ENCODE assay signal across 30 mouse cellular contexts in genomic region chr13:98652194-98652593, GRCm38 (mm10). TPM values are rescaled to one million over a fixed set of nuclear protein-coding genes. Genes with fewer than 3 reads are reported as not detected.
A peak's percentile ranks its signal among the peaks of the same experiment; 100 is the strongest.
DNase-seq lines count a peak whose midpoint lies in the region; ATAC-seq lines count a peak whose summit lies in the region.
"Had no signal": no experiment of that assay in that cellular context is flagged by ENCODE, and none has a peak within 500 bp of the region (broad histone marks: within the 10 kb centered on the region; RNA-seq: fewer than 3 reads in every experiment).

No protein-coding gene starts in this region.

- intact Hi-C loops in gastrocnemius, postnatal 14 days (cut with DNase I; ENCODE audit: low total_unique reads): no loop called here

- H3K27me3 ChIP-seq in kidney, embryonic 16.5 days (ENCODE audit: insufficient read depth, low read length): no peaks in the 10 kb centered on the region
- H3K27me3 ChIP-seq in lung, embryonic 16.5 days (ENCODE audit: control insufficient read depth, insufficient read depth, low read depth, low read length): no peaks in the 10 kb centered on the region
- no peaks in the 10 kb centered on the region for H3K27me3 ChIP-seq in stomach, embryonic 15.5 days (replicated peaks)
- H3K27me3 ChIP-seq: embryonic facial prominence, embryonic 13.5 days; forebrain, embryonic 15.5 days; hindbrain, embryonic 15.5 days; Patski had no signal

- H3K9ac ChIP-seq in kidney, embryonic 16.5 days (replicated peaks; ENCODE audit: low read length): no peak overlapping the region
- H3K9ac ChIP-seq in lung, embryonic 16.5 days (ENCODE audit: low read length): no peak overlapping the region
- no peak overlapping the region for H3K9ac ChIP-seq in stomach, embryonic 15.5 days
- H3K9ac ChIP-seq: embryonic facial prominence, embryonic 13.5 days; forebrain, embryonic 15.5 days; hindbrain, embryonic 15.5 days; liver, embryonic 14.5 days had no signal

- H3K27ac ChIP-seq in kidney, embryonic 16.5 days (ENCODE audit: low read length): peak overlapping the region; percentile 77
- H3K27ac ChIP-seq in lung, embryonic 16.5 days (ENCODE audit: low read length): peak overlapping the region; percentile 37; the same call in 1 of the 2 replicates
- H3K27ac ChIP-seq in stomach, embryonic 15.5 days: peak overlapping the region; percentile 67
- H3K27ac ChIP-seq: embryonic facial prominence, embryonic 13.5 days; forebrain, embryonic 15.5 days; gastrocnemius, adult 2 months; hindbrain, embryonic 15.5 days; liver, embryonic 14.5 days had no signal

- no peak overlapping the region for H3K4me2 ChIP-seq in kidney, embryonic 16.5 days (replicated peaks; ENCODE audit: low read depth, low read length)
- H3K4me2 ChIP-seq in lung, embryonic 16.5 days (ENCODE audit: low read depth, low read length): no peak overlapping the region
- no peak overlapping the region for H3K4me2 ChIP-seq in stomach, embryonic 15.5 days
- H3K4me2 ChIP-seq: embryonic facial prominence, embryonic 13.5 days; forebrain, embryonic 15.5 days; hindbrain, embryonic 15.5 days had no signal

- no peaks in the 10 kb centered on the region for H3K9me3 ChIP-seq in kidney, embryonic 16.5 days (ENCODE audit: low read length)
- H3K9me3 ChIP-seq in lung, embryonic 16.5 days (ENCODE audit: control insufficient read depth, low read length): no peaks in the 10 kb centered on the region
- H3K9me3 ChIP-seq in stomach, embryonic 15.5 days: no peaks in the 10 kb centered on the region
- H3K9me3 ChIP-seq: embryonic facial prominence, embryonic 13.5 days; forebrain, embryonic 15.5 days; hindbrain, embryonic 15.5 days had no signal

- peak; percentile 16 to 25 for DNase-seq in frontal cortex, postnatal 36 days (ENCODE audit: low spot score in 2 of 2)
- no peak for DNase-seq in frontal cortex, postnatal 14 days (ENCODE audit: low spot score in 2 of 2)
- DNase-seq in kidney, postnatal 25 days: no peak
- no peak for DNase-seq in lung, postnatal 10 days
- DNase-seq in gastrocnemius, postnatal 14 days: no peak
- DNase-seq: adrenal gland, postnatal 10 days; cerebellum, adult 9-11 months; gastrocnemius, adult 2 months; kidney, adult 18-20 months had no signal

- 62% methylated on average over 2 of the region's 2 CpGs for WGBS in kidney, embryonic 16.5 days
- 34% methylated on average over 2 of the region's 2 CpGs for WGBS in lung, embryonic 16.5 days
- WGBS in stomach, embryonic 15.5 days: 42% methylated on average over 2 of the region's 2 CpGs

- ATAC-seq in kidney, embryonic 16.5 days (ENCODE audit: low FRiP score, low TSS enrichment): no peak
- peak; percentile 1; the same call in 1 of the 2 replicates for ATAC-seq in lung, embryonic 16.5 days (ENCODE audit: low read depth)
- no peak for ATAC-seq in stomach, embryonic 15.5 days (ENCODE audit: insufficient read depth, low FRiP score, low read depth)
- ATAC-seq: CD4-positive, CD25-positive, alpha-beta regulatory T cell, adult 4 months; forebrain, embryonic 15.5 days; midbrain, embryonic 16.5 days; Patski had no signal

- peaks cover 41% of the 10 kb centered on the region for H3K4me1 ChIP-seq in kidney, embryonic 16.5 days (ENCODE audit: insufficient read depth, low read length)
- H3K4me1 ChIP-seq in lung, embryonic 16.5 days (replicated peaks; ENCODE audit: control insufficient read depth, insufficient read depth, low read length): peaks cover 25% of the 10 kb centered on the region; the same call in 1 of the 2 replicates
- H3K4me1 ChIP-seq in stomach, embryonic 15.5 days: peaks cover 14% of the 10 kb centered on the region
- H3K4me1 ChIP-seq: forebrain, embryonic 15.5 days had no signal

- H3K4me3 ChIP-seq in kidney, embryonic 16.5 days (ENCODE audit: low read length): no peak overlapping the region
- H3K4me3 ChIP-seq in lung, embryonic 16.5 days (ENCODE audit: low read length): no peak overlapping the region
- no peak overlapping the region for H3K4me3 ChIP-seq in stomach, embryonic 15.5 days (replicated peaks)
- H3K4me3 ChIP-seq: embryonic facial prominence, embryonic 13.5 days; forebrain, embryonic 15.5 days; gastrocnemius, adult 2 months; hindbrain, embryonic 15.5 days had no signal

- H3K36me3 ChIP-seq in kidney, embryonic 16.5 days (ENCODE audit: insufficient read depth, low read length): no peaks in the 10 kb centered on the region
- no peaks in the 10 kb centered on the region for H3K36me3 ChIP-seq in lung, embryonic 16.5 days (ENCODE audit: control insufficient read depth, insufficient read depth, low read length)
- no peaks in the 10 kb centered on the region for H3K36me3 ChIP-seq in stomach, embryonic 15.5 days
- H3K36me3 ChIP-seq: embryonic facial prominence, embryonic 13.5 days; forebrain, embryonic 15.5 days; hindbrain, embryonic 15.5 days had no signal

RNA-seq across cellular contexts. Expression of gene Tmem174, which starts 15.0 kb away (rescaled TPM):
- polyA plus RNA-seq in kidney, embryonic 16.5 days (2015; fragmentation: Nextera tagmentation; extraction: Ambion mirVana): 41.1 and 44.3 TPM in 2 replicates
- polyA plus RNA-seq in lung, embryonic 16.5 days (2015; fragmentation: Nextera tagmentation; extraction: Ambion mirVana): not detected in 2 replicates
- not detected in 2 replicates for polyA plus RNA-seq in stomach, embryonic 15.5 days (2015; fragmentation: Nextera tagmentation; extraction: Ambion mirVana)
- not detected for total RNA-seq in gastrocnemius, postnatal 14 days (2021)
- total RNA-seq: adrenal gland, postnatal 10 days; ES-E14; gastrocnemius, adult 2 months; granulocyte monocyte progenitor cell, adult 5-6 weeks; heart, postnatal 36 days; left cerebral cortex, postnatal 14 days; megakaryocyte-erythroid progenitor cell, adult 5-6 weeks; neutrophil, adult 5-6 weeks had no signal
- polyA plus RNA-seq: brain, embryonic 14.5 days; CD4-positive, CD25-positive, alpha-beta regulatory T cell, adult 4 months; embryonic facial prominence, embryonic 13.5 days; forebrain, embryonic 15.5 days; heart, embryonic 14.5 days; hindbrain, embryonic 15.5 days; limb, embryonic 14.5 days; liver, embryonic 14.5 days; midbrain, embryonic 16.5 days; Patski; thymus, postnatal 0 days; urinary bladder, adult 2 months had no signal

RNA-seq across cellular contexts. Expression of gene Tmem171, which starts 42.4 kb away (rescaled TPM):
- polyA plus RNA-seq in kidney, embryonic 16.5 days (2015; fragmentation: Nextera tagmentation; extraction: Ambion mirVana): 9.0 and 10.5 TPM in 2 replicates
- polyA plus RNA-seq in lung, embryonic 16.5 days (2015; fragmentation: Nextera tagmentation; extraction: Ambion mirVana): 24.0 and 27.5 TPM in 2 replicates
- 8.4 and 13.7 TPM in 2 replicates for polyA plus RNA-seq in stomach, embryonic 15.5 days (2015; fragmentation: Nextera tagmentation; extraction: Ambion mirVana)
- under 1 TPM; 0.41 to 0.58 TPM for total RNA-seq in gastrocnemius, postnatal 14 days (2021)
- total RNA-seq: ES-E14; granulocyte monocyte progenitor cell, adult 5-6 weeks; megakaryocyte-erythroid progenitor cell, adult 5-6 weeks; neutrophil, adult 5-6 weeks had no signal
- polyA plus RNA-seq: brain, embryonic 14.5 days; CD4-positive, CD25-positive, alpha-beta regulatory T cell, adult 4 months; forebrain, embryonic 15.5 days; hindbrain, embryonic 15.5 days; midbrain, embryonic 16.5 days had no signal

Comparison
In these comparisons a context has a peak if more than half of its experiments do, and no peak if none do; other contexts are left out.
1. DNase-seq: peak in frontal cortex, postnatal 36 days (2 of 2); none in frontal cortex, postnatal 14 days (0 of 2), kidney, postnatal 25 days (0 of 2), lung, postnatal 10 days (single experiment) and gastrocnemius, postnatal 14 days (single experiment).
2. RNA of gene Tmem174, which starts 15.0 kb away (polyA plus RNA-seq): 41.1 to 44.3 TPM in kidney, embryonic 16.5 days; not detected in lung, embryonic 16.5 days and not detected in stomach, embryonic 15.5 days; every median in the first group is over 10 times any median in the second.
3. Peak in every context shown above with its lines, with median percentiles within 50 percentile points of each other: H3K27ac ChIP-seq.